Mouse (Mus musculus) lung, embryonic 16.5 days (tissue): ENCODE data around the gene Hexim2. TPM values are rescaled to one million over a fixed set of nuclear protein-coding genes. Genes with fewer than 3 reads are reported as not detected.

Experiments
- ATAC-seq: fragments of 200-750 bp; cut with Nextera tagmentation; 2 replicates; pipeline ENCODE4 v1.8.0; 2017; ENCODE audit warnings: low read depth, mild to moderate bottlenecking, moderate library complexity
- H3K27ac ChIP-seq: fragments of 300-500 bp; sonication (generic); 2 replicates; pipeline ENCODE4 v1.5.1; 2014; ENCODE audit warnings: mild to moderate bottlenecking, control low read depth, low read length
- H3K27me3 ChIP-seq: fragments of 300-500 bp; sonication (generic); 2 replicates; pipeline ENCODE4 v1.6.1; 2014; ENCODE audit warnings: low read depth, low read length, mixed read lengths; ENCODE audit not compliant: control insufficient read depth, insufficient read depth
- H3K36me3 ChIP-seq: fragments of 300-500 bp; sonication (generic); 2 replicates; pipeline ENCODE4 v1.6.1; 2014; ENCODE audit warnings: low read length; ENCODE audit not compliant: control insufficient read depth, insufficient read depth
- H3K4me1 ChIP-seq: fragments of 300-500 bp; sonication (generic); replicated peaks from 2 replicates; pipeline ENCODE4 v1.6.1; 2014; ENCODE audit warnings: low read length, mixed read lengths; ENCODE audit not compliant: control insufficient read depth, insufficient read depth
- H3K4me2 ChIP-seq: fragments of 300-500 bp; sonication (generic); 2 replicates; pipeline ENCODE4 v1.6.1; 2014; ENCODE audit warnings: low read depth, low read length, control low read depth
- H3K4me3 ChIP-seq: fragments of 300-500 bp; sonication (generic); 2 replicates; pipeline ENCODE4 v1.5.1; 2014; ENCODE audit warnings: mild to moderate bottlenecking, low read length, control low read depth
- H3K9ac ChIP-seq: fragments of 300-500 bp; sonication (generic); 2 replicates; pipeline ENCODE4 v1.6.1; 2014; ENCODE audit warnings: low read length, control low read depth
- H3K9me3 ChIP-seq: fragments of 300-500 bp; sonication (generic); 2 replicates; pipeline ENCODE4 v1.6.1; 2016; ENCODE audit warnings: low read length; ENCODE audit not compliant: control insufficient read depth
- WGBS: fragments of 180-500 bp; shearing (Covaris S2); extraction: QIAGEN DNeasy Blood & Tissue Kit; methylation state at CpG from one replicate; pipeline ENCODE4 v1.1.7; 2014; 5-methylcytosine and 5-hydroxymethylcytosine counted together
- polyA plus RNA-seq: library from polyadenylated mRNA; unstranded; fragments of >200 nt; fragmentation: Nextera tagmentation; extraction: Ambion mirVana; gene quantifications from 2 replicates; pipeline ENCODE4 v1.2.1, GENCODE M21; 2015

Gene Hexim2
- polyA plus RNA-seq, 1 experiment from 2014 or later, result 8.7 TPM

DNA sequence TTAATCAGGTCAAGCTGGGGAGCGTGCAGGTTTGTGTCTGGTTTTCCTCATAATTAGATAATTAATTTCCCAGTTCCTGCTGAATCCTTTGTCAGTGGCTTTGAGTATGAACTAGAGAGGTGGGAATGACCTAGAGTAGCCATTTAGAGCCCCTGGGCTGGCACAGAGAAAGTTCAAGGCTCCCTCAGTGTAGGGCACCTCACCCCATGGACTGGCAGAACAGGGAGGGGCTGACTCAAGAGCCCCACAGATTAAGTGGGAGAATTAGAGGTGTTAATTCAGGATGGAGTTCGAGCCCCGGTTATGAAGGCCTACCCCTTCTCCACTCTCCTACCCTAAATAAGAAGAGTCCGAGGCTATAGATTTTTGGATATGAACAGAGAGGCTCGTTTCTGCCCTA is 37.4 kb downstream of the Hexim2 start:
- Histone ChIP-seq H3K27me3 (peaks cover 25% of the 10 kb centered on the region), H3K9ac (no peak overlapping the region), H3K9me3 (no peaks in the 10 kb centered on the region), H3K4me1 (peaks cover 7% of the 10 kb centered on the region), H3K27ac (no peak overlapping the region), H3K4me3 (no peak overlapping the region), H3K4me2 (no peak overlapping the region), H3K36me3 (no peaks in the 10 kb centered on the region; the same call in 1 of the 2 replicates)
- WGBS, result 87% methylated on average over 5 of the region's 5 CpGs
- ATAC-seq, result no peak

DNA sequence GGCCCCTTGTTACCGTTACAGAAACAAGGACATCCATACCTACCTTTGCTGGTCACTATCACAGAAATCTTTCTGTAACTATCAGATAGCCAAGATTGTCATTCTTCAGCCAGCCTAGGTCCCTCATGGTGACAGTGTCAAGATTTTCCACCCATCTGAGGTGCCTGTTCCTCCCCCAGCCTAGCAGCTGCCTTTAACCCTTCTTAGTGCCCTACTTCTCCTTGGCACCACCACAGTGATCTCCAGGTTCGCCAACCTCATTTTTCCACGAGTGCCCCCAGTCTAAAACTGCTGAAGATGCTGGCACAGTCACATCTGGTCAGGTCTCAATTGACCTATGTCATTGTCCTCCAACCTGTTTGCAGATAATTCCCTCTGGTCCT is 37.9 kb downstream of the Hexim2 start:
- Histone ChIP-seq H3K4me3 (peak overlapping the region; percentile 61), H3K36me3 (no peaks in the 10 kb centered on the region; the same call in 1 of the 2 replicates), H3K9ac (no peak overlapping the region), H3K9me3 (no peaks in the 10 kb centered on the region), H3K4me1 (peaks cover 7% of the 10 kb centered on the region), H3K27ac (no peak overlapping the region), H3K4me2 (peak overlapping the region; percentile 98), H3K27me3 (peaks cover 25% of the 10 kb centered on the region)
- no peak for ATAC-seq
- 41% methylated on average over 3 of the region's 3 CpGs for WGBS

DNA sequence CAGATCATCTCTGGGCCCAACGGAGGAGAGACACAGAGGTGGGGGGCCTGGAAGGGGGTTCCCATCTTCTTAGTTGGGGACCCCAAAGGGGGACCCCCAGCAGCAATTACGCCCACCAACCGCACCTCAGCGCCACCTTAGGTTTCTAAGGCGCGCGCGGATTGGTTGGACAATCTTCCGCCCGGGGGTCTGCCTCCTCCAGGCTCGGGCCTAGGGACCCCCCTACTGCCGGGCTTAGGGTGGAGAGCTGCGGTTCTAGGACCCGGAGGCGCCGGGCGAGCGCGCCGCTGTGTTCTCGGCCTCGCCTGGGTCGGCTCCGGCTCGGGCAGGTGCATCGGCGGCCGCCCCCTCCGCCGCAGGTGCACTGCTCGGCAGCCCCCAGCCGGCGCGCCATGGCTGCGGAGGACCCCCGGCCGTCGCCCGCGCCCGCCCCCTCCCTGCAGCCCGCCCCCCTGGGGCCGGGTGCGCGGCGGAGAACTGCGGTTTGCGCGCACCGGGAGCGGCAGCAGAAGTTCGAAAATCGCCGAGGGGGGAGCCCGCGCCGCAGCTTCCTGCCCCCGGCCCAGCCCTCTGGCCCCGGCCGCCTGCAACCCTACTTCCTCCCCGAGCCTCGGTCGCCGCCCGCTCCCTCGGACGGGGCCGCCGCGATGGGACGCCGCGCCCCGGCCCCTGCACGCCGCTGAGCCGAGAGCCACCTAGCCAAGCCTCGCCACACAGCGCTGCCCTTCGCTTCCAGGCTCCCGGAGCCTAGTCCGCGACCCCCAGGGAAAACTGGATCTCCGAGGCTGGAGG is 38.5 kb downstream of the Hexim2 start, which contains the start of gene Fmnl1:
Fmnl1 (plus strand) TSS at position 614 of the 792 bp plus-strand sequence.
- Histone ChIP-seq H3K9me3 (no peaks in the 10 kb centered on the region), H3K27ac (no peak within 1 kb of the TSS), H3K4me2 (peak within 1 kb of the TSS; percentile 98), H3K4me3 (peak within 1 kb of the TSS; percentile 61), H3K9ac (peak within 1 kb of the TSS; percentile 63), H3K27me3 (peaks cover 25% of the 10 kb centered on the region), H3K4me1 (peaks cover 7% of the 10 kb centered on the region), H3K36me3 (no peaks in the 10 kb centered on the region)
- ATAC-seq, result peak; percentile 70; the same call in 1 of the 2 replicates
- 1% methylated on average over 55 of the region's 84 CpGs for WGBS

DNA sequence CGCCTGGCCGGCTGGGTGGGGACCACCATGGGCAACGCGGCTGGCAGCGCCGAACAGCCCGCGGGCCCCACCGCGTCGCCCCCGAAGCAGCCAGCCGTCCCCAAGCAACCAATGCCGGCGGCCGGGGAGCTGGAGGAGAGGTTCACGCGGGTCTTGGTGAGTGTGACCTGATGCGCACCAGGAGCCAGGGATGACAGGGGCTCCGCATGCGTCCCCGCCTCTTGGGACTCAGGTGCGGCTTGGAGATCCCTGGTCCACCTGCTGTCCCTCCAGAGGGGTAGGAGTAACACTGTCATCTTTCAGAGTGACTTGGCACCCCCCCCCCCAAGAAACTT is 39.0 kb downstream of the Hexim2 start:
- peak overlapping the region; percentile 61 for H3K4me3 ChIP-seq
- no peaks in the 10 kb centered on the region for H3K9me3 ChIP-seq
- H3K36me3 ChIP-seq, result no peaks in the 10 kb centered on the region
- peaks cover 7% of the 10 kb centered on the region for H3K4me1 ChIP-seq
- H3K9ac ChIP-seq, result peak overlapping the region; percentile 63
- H3K27ac ChIP-seq, result no peak overlapping the region
- WGBS, result under 1% methylated on average over 18 of the region's 23 CpGs
- peaks cover 25% of the 10 kb centered on the region for H3K27me3 ChIP-seq
- H3K4me2 ChIP-seq, result peak overlapping the region; percentile 98
- no peak for ATAC-seq

DNA sequence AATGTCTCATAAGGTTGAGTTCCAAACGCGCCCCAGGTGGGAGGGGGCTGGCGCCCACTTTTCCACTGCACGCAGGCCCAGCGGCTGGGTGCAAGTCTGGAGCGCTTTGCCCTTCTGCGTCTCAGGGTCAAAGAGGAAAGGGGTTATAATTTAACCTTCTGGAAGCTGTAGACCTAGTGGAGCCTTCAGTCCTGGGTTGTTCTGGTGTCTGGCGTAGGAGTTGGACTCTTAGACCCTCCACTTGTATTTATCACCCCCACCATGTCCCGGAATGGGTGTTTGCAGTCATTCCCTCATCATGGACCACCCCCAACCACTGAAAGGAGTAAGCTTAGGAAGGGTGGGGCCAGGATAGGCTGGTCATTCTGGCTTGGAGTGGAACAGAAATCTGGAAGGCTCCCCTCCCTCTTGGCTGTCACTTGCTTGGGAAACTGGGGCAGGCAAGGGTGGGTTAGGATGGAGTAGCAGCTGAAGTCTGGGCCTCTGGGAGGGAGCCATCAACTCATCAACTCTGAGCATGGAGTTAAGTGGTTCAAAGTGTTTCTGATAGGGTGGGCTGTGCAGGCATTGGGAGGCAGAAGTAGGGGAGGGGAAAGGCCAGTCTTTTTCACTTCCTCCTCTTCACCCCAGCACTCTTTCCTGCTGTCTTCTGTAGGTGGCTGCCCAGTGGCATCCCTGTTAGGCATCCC is 39.6 kb downstream of the Hexim2 start:
- H3K9ac ChIP-seq, result no peak overlapping the region
- no peaks in the 10 kb centered on the region for H3K9me3 ChIP-seq
- 40% methylated on average over 9 of the region's 9 CpGs for WGBS
- H3K27ac ChIP-seq, result no peak overlapping the region
- H3K36me3 ChIP-seq, result no peaks in the 10 kb centered on the region
- peaks cover 25% of the 10 kb centered on the region for H3K27me3 ChIP-seq
- peak overlapping the region; percentile 61 for H3K4me3 ChIP-seq
- peaks cover 7% of the 10 kb centered on the region for H3K4me1 ChIP-seq
- H3K4me2 ChIP-seq, result no peak overlapping the region
- no peak for ATAC-seq

DNA sequence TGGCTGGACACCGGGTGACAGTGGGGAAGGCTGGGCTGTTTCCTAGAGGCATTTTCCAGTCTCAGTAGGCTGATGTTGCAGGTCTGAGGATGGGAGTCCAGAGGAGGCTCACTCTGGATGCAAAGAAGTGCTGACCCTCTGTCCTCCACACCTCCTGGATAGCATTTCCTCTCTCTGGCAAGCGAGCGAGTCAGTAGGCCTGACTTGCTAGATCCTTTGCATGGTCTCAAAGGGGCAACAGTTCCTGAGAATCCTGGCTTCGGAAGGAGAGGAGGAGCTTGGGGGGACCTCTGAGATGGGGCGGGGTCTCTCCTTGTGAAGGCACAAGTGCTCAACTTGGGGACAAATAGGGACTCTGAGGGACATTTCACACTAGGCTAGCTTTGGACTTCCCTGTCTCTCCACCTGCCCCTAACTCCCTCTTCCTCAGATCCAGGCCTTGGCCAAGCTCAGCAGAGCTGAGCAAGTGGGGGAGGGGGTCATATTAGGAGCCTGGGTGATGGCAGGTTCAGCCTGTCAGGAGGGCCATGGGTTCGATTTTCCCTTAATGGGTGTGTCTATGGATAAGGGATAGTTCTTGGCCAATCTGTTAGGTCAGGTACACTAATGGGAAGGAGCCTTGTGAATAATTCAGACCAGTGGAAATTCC is 40.3 kb downstream of the Hexim2 start:
- Histone ChIP-seq H3K27ac (no peak overlapping the region), H3K27me3 (peaks cover 25% of the 10 kb centered on the region), H3K9me3 (no peaks in the 10 kb centered on the region), H3K4me3 (no peak overlapping the region), H3K36me3 (no peaks in the 10 kb centered on the region), H3K4me2 (no peak overlapping the region), H3K9ac (no peak overlapping the region), H3K4me1 (peaks cover 7% of the 10 kb centered on the region)
- ATAC-seq, result no peak
- WGBS, result 64% methylated on average over 6 of the region's 6 CpGs

DNA sequence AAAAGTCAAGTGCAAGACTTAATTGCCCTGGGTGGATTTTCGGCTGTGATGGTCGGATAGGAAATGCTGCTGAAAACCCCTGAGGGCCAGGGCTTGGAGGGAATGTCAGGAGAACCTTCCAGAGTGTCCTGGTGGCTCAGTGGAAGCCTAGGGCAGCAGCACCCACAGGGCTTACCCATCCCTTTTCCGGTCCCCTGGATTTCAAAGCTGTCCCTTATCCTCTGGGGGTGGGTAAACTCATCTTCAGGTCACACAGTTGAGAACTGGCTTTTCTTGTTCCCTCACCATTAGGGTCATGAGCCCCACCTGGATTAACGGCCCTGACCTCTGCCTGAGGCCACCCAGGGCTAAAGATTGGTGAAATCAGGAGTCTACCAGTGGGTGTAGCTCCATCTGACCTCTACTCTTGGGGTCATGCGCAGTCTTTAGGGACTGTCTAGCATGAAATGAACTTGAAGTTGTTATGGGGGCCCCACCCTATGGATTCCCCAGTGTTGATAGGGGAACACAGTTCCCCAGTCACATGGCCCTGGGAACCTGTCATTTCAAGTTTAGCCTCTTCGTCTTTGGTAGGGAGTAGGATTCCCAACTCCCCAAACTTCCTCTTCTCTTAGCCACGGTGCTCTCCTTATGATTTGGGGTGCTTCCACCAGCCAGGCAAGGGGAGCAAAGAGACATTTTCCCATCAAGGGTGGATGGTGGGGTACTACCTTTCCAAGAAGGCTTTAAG is 41.0 kb downstream of the Hexim2 start:
- Histone ChIP-seq H3K9me3 (no peaks in the 10 kb centered on the region), H3K4me3 (no peak overlapping the region), H3K4me2 (no peak overlapping the region), H3K4me1 (peaks cover 7% of the 10 kb centered on the region), H3K27me3 (peaks cover 25% of the 10 kb centered on the region), H3K9ac (no peak overlapping the region), H3K36me3 (no peaks in the 10 kb centered on the region), H3K27ac (no peak overlapping the region)
- 84% methylated on average over 7 of the region's 7 CpGs for WGBS
- no peak for ATAC-seq

DNA sequence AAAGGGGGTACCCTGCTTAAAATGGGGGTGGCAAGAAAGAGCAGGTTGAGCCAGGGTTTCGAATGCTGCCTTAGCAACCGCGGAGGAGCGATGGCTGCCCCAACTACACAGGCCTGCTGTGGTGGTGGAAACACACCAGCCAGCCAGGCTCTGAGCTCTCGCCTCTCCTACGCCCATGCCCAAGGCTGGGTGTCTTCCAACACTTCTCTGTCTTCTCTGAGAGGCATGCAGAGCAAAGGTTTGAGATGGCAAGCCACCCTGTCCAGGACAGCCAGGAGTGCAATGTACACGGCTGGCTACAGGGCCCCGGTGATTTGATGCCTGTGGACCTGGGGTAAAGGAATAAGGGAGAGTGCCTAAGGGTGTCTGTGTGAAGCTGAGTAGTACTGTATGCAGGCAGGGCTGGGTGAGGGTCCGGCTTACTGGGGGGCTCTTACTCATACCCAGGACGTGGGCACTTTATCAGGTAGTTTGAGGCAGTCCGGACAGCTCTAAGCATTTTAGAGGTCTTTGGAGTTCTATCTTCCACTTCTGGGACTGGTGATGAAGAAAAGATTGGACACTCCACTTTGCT is 41.6 kb downstream of the Hexim2 start:
- H3K4me2 ChIP-seq, result no peak overlapping the region
- no peak overlapping the region for H3K27ac ChIP-seq
- no peak for ATAC-seq
- no peak overlapping the region for H3K9ac ChIP-seq
- H3K9me3 ChIP-seq, result no peaks in the 10 kb centered on the region
- no peak overlapping the region for H3K4me3 ChIP-seq
- H3K36me3 ChIP-seq, result no peaks in the 10 kb centered on the region
- H3K4me1 ChIP-seq, result peaks cover 7% of the 10 kb centered on the region
- WGBS, result 87% methylated on average over 11 of the region's 11 CpGs
- H3K27me3 ChIP-seq, result peaks cover 25% of the 10 kb centered on the region
